Mouse (Mus musculus) gastrocnemius, postnatal 4 days (tissue): Measurements from ENCODE around the gene Aak1. TPM values are rescaled to one million over a fixed set of nuclear protein-coding genes. Genes with fewer than 3 reads are reported as not detected.

Experiments used
- DNase-seq, 2 experiments: peaks; one replicate each; pipeline ENCODE4 v3.0.0; 2021 to 2022; ENCODE audit warnings: low spot score in 2 of 2, mixed read lengths in 2 of 2
- total RNA-seq, 2 experiments: library from RNA; stranded (reverse); gene quantifications; 2 replicates each; pipeline ENCODE4 v1.2.3; 2021

Gene Aak1
- total RNA-seq, 2 experiments from 2014 or later, result 57.9 to 69.9 TPM

GRCm38 (mm10) chr6:87051886-87052425 is 202.6 kb downstream of the Aak1 start:
- DNase-seq, result no peak

Other genes starting within 250 kb of the Aak1 start
- under 1 TPM; 0.42 to 0.67 TPM for gene Asprv1, start 221.4 kb upstream of the Aak1 start, total RNA-seq
- 1 to 10 TPM; 6.7 to 9.8 TPM for gene Mxd1, start 180.4 kb upstream of the Aak1 start, total RNA-seq
- gene Snrnp27, start 165.0 kb upstream of the Aak1 start, total RNA-seq, result 10 to 100 TPM; 80.8 to 86.3 TPM
- gene Gmcl1, start 116.1 kb upstream of the Aak1 start, total RNA-seq, result 1 to 10 TPM; 7.4 to 8.4 TPM
- 10 to 100 TPM; 48.9 to 49.5 TPM for gene Anxa4, start 55.9 kb upstream of the Aak1 start, total RNA-seq
- 10 to 100 TPM; 61.7 to 68.1 TPM for gene Nfu1, start 159.7 kb downstream of the Aak1 start, total RNA-seq
- gene Gfpt1, start 193.3 kb downstream of the Aak1 start, total RNA-seq, result 10 to 100 TPM; 52.6 TPM